Mouse (Mus musculus) CH12.LX (cell line): Measurements from ENCODE around the gene Arpc5l.
"Not testable (repeated sequence)": the region's sequence is repeated elsewhere in the genome, so short reads cannot be mapped to it uniquely, and the experiment has no call there.

Experiments used
- CTCF ChIP-seq, 2 experiments: IDR thresholded peaks in 1 of 2; conservative IDR thresholded peaks in 1 of 2; 2 replicates each; pipeline ENCODE4 v1.5.1; 2011 to 2012; ENCODE audit warnings: low read depth in 2 of 2, low read length in 2 of 2, improper control_type of control experiment in 1 of 2, inconsistent platforms in 1 of 2, mild to moderate bottlenecking in 1 of 2, moderate library complexity in 1 of 2
- EP300 ChIP-seq: IDR thresholded peaks from 2 replicates; pipeline ENCODE4 v1.6.1; 2011; ENCODE audit warnings: low read length, improper control_type of control experiment
- JUND ChIP-seq: conservative IDR thresholded peaks from 2 replicates; pipeline ENCODE4 v1.6.1; 2011; ENCODE audit warnings: low read depth, low read length, improper control_type of control experiment
- KAT2A ChIP-seq: IDR thresholded peaks from 2 replicates; pipeline ENCODE4 v1.6.1; 2012; ENCODE audit warnings: low read length, improper control_type of control experiment, inconsistent platforms; ENCODE audit not compliant: insufficient replicate concordance
- MAX ChIP-seq: IDR thresholded peaks from 2 replicates; pipeline ENCODE4 v1.6.1; 2011; ENCODE audit warnings: low read length, improper control_type of control experiment
- MEF2A ChIP-seq: IDR thresholded peaks from 2 replicates; pipeline ENCODE4 v1.6.1; 2014; ENCODE audit warnings: low read depth, mild to moderate bottlenecking, inconsistent platforms, low read length, improper control_type of control experiment, borderline replicate concordance
- MYC ChIP-seq: IDR thresholded peaks from 2 replicates; pipeline ENCODE4 v1.6.1; 2011; ENCODE audit warnings: low read depth, mild to moderate bottlenecking, improper control_type of control experiment, low read length
- USF1 ChIP-seq: IDR thresholded peaks from 2 replicates; pipeline ENCODE4 v1.6.1; 2014; ENCODE audit warnings: low read depth, mild to moderate bottlenecking, inconsistent platforms, low read length, improper control_type of control experiment
- ZMIZ1 ChIP-seq: IDR thresholded peaks from 2 replicates; pipeline ENCODE4 v1.6.1; 2012; ENCODE audit warnings: low read depth, mild to moderate bottlenecking, inconsistent platforms, low read length, improper control_type of control experiment
- ZNF384 ChIP-seq: IDR thresholded peaks from 2 replicates; pipeline ENCODE4 v1.6.1; 2012; ENCODE audit warnings: low read depth, low read length, improper control_type of control experiment, inconsistent platforms

- TF ChIP-seq KAT2A; CTCF (conservative IDR thresholded peaks at IDR 0.05 in 1 of 2, IDR thresholded peaks at IDR 0.05 in 1 of 2; ENCODE audit: low read depth in 2 of 2, low read length in 2 of 2); MYC; JUND; ZNF384; USF1; MAX; MEF2A; EP300: not testable (repeated sequence)
- peak; percentile 17; the same call in 1 of the 2 replicates for TF ChIP-seq ZMIZ1
Measured at GRCm38 (mm10) chr2:39010144-39010543, 5.0 kb downstream of the Arpc5l start.
